Mouse (Mus musculus): Measurements from ENCODE around the gene Zbbx. TPM values are rescaled to one million over a fixed set of nuclear protein-coding genes. Genes with fewer than 3 reads are reported as not detected.

The Zbbx gene
- polyA plus RNA-seq, 1 experiment from 2014 or later: not detected

DNA sequence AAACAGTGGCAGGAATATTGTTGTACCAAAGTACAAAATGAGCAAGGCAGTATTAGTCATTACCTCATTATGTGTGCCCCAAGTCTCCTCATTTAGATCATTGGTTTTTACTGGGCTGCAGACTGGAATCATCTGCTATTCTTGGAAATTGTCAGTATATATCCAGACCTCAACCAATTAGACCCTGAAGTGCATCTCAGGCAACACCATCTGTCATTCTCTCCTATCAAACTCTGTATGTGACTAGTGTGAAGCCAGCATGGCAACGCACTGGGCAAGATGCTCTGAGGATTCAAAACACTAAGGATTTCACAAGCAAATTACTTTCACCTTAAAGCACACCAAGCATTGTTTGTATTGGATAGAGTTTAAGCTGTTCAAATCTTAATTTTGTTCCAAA, 85.9 kb downstream of the Zbbx start:
- no peak for ATAC-seq
- no peak for TF ChIP-seq CTCF (IDR thresholded peaks at IDR 0.05; ENCODE audit: low read depth)
- no peak for TF ChIP-seq EP300 (IDR thresholded peaks at IDR 0.05; ENCODE audit: low read depth)
- 73% methylated on average over 1 of the region's 1 CpGs for WGBS (ENCODE audit: insufficient replicate concordance)

DNA sequence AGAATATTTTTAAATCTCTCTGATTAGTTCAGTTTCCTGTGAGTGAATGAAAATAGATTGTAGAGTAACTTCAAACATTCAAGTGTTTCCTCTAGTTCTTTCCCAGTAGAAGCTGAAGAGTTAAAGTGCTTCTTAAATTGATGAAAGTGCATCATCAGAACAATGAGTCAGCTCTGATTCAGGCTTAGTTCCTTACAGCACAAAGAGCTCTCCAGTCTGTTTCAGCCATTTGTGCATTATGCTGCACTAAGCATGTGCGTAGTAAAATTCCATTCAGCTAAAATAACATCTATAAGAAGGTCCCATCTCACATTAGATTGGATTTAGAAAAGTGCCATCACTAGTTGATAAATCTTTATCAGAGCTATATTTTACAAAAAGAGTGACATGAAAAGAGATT, 155.1 kb downstream of the Zbbx start:
- Histone ChIP-seq H3K36me3 (replicated peaks; ENCODE audit: insufficient read depth, low read length) (no peaks in the 10 kb centered on the region), H3K27me3 (ENCODE audit: insufficient read depth, low read length) (no peaks in the 10 kb centered on the region), H3K9me3 (ENCODE audit: low read length) (no peaks in the 10 kb centered on the region), H3K27ac (ENCODE audit: low read depth) (no peak overlapping the region), H3K9ac (replicated peaks) (no peak overlapping the region), H3K4me2 (ENCODE audit: low read depth, low read length) (no peak overlapping the region), H3K4me3 (ENCODE audit: low read depth, low read length) (no peak overlapping the region), H3K4me1 (ENCODE audit: insufficient read depth) (no peaks in the 10 kb centered on the region)
- WGBS (ENCODE audit: insufficient replicate concordance): 85% methylated on average over 1 of the region's 1 CpGs
- ATAC-seq (no peak), DNase-seq (no peak)
- TF ChIP-seq EP300 (IDR thresholded peaks at IDR 0.05; ENCODE audit: low read depth) (no peak), CTCF (IDR thresholded peaks at IDR 0.05; ENCODE audit: low read depth) (no peak)

More for the DNA sequence above, 85.9 kb downstream of the Zbbx start:
- H3K27ac ChIP-seq (ENCODE audit: low read depth): no peak overlapping the region
- no peak overlapping the region for H3K4me2 ChIP-seq (ENCODE audit: low read depth, low read length)
- H3K9me3 ChIP-seq (ENCODE audit: low read length): no peaks in the 10 kb centered on the region
- H3K36me3 ChIP-seq (replicated peaks; ENCODE audit: insufficient read depth, low read length): no peaks in the 10 kb centered on the region
- no peaks in the 10 kb centered on the region for H3K27me3 ChIP-seq (ENCODE audit: insufficient read depth, low read length)
- no peak overlapping the region for H3K4me3 ChIP-seq (ENCODE audit: low read depth, low read length)
- H3K9ac ChIP-seq (replicated peaks): no peak overlapping the region
- no peak for DNase-seq
- H3K4me1 ChIP-seq (ENCODE audit: insufficient read depth): no peaks in the 10 kb centered on the region

Other genes with a start within 250 kb of the Zbbx start
- gene Serpini2, start 105.0 kb upstream of the Zbbx start, polyA plus RNA-seq (2015; fragmentation: Nextera tagmentation; extraction: Ambion mirVana): 0.07 TPM in 1 of 2 replicates, not detected in the other